Mouse (Mus musculus) urinary bladder, postnatal 4 days (tissue): ENCODE measurements around the gene Ebf4.
"Not testable (repeated sequence)": the region's sequence is repeated elsewhere in the genome, so short reads cannot be mapped to it uniquely, and the experiment has no call there.

Experiments
- DNase-seq, 2 experiments: peaks; one replicate each; pipeline ENCODE4 v3.0.0; 2021 to 2022; ENCODE audit warnings: low spot score in 2 of 2

Gene Ebf4

GRCm38 (mm10) chr2:130295331-130296133 lies 563 bp downstream of the Ebf4 start:
- peak in 1 of 2 experiments; percentile 38 for DNase-seq

DNA sequence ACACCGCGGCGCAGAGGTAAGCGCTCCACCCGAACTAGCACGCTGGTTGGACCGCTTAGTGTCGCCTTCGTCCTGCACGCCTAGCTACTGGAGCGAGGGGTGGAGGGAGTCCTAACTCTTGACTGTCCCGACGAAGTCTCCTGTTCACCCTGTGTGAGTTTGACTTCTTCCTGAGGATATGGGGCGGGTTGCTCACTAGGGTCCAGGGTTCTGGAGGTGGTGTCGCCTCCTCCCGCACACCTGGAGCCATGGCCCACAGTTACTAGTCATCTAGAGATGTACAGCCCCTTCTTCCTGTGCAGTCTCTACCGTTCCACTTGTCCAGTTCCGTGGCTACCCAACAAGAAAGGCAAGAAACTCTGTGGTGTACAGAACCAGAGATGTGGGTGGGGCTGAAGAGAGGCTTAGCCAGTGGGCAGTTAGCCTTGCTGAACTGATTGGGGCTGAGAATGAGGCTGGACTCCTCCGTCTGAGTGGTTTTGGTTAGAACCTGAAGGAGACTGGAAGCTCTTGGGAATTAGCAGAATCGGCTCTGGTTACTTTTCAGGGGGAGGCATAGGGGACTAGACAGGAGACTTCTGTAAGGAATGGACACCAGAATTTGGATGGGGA lies 1.3 kb downstream of the Ebf4 start:
- no peak for DNase-seq

DNA sequence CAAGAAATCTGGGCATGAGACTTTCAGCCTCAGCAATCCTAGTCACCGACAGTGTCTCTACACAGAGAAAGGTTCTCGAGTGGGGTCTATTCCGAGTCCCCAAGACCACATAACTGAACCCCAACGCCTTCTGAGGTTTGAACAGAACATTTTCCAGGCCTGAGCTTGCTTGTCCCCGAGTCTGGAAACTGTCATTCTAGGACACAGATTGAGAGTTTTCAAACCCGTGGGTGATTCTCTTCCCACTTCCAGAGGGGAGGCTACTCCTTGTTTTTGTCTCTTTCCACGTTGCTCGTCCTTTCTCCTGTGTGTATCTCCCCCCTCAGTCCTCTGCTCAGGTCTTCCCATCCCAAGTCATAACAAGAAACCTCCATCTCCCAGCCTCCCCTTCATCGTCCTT lies 2.6 kb downstream of the Ebf4 start:
- DNase-seq, result no peak

GRCm38 (mm10) chr2:130303014-130303413 lies 8.0 kb downstream of the Ebf4 start:
- no peak for DNase-seq

DNA sequence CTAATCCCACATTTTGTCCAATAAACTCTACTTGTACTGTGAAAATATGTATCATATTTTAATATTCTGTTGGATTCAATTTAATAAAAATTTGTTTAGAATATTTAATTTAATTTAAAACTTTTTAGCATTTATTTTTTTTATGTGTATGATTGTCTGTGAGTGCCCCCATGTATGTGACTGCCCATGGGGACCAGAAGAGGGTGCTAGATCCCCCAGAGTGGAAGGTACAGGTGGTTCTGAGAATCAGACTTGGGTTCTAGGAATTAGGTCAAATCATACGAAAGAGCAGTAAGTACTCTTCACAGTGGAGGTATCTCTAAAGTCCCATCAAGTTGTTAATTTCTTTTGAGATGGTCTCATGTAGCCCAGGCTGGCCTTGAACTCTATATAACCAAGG lies 32.1 kb downstream of the Ebf4 start:
- DNase-seq, result no peak

DNA sequence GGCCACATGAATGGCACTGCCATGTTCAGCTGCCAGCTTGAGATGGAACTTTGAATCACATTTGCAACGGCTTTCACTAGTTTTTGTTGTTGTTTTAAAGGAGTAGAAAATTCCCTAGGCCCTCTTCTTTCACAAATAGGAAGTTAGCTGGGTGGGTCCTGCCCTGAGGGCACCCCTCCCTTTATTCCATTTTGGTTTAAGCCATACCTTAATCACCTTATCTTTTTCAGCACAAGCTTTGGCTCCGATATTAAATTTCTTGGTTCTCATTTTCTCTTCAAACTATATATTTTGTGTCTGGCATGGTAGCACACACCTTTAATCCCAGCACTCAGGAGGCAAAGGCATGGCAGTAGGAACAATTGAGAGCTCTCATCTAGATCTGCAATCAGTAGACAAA lies 34.5 kb downstream of the Ebf4 start:
- no peak for DNase-seq

- no peak for DNase-seq
These were observed 40.1 kb downstream of the Ebf4 start for GRCm38 (mm10) chr2:130335112-130335511.

GRCm38 (mm10) chr2:130340464-130341219 lies 45.7 kb downstream of the Ebf4 start:
- no peak for DNase-seq

- DNase-seq, result no peak
These were observed 46.2 kb downstream of the Ebf4 start for GRCm38 (mm10) chr2:130341220-130341580.

DNA sequence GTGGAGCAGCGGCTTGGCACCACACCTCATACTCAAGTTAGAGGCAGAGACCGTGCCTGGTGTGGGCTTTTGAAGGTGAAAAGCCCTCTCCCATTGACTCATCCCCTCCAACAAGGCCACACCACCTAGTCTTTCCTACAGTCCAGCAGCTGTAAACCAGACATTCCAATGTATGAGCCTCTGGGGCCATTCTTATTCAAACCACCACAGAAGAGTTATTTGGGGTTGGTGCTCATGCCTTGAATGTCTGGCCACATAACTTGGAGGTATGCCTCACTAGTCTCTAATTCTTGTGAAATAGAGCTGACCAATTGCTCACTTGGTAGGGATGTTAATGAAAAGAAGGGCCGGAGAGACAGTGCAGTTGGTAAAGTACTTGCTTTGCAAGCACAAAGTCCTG lies 55.4 kb downstream of the Ebf4 start:
- no peak for DNase-seq

- DNase-seq, result no peak
These were observed 56.9 kb downstream of the Ebf4 start for GRCm38 (mm10) chr2:130351758-130352339.

GRCm38 (mm10) chr2:130353411-130353810 lies 58.4 kb downstream of the Ebf4 start:
- no peak for DNase-seq

- DNase-seq, result no peak
These were observed 58.9 kb downstream of the Ebf4 start for GRCm38 (mm10) chr2:130353889-130354288.

DNA sequence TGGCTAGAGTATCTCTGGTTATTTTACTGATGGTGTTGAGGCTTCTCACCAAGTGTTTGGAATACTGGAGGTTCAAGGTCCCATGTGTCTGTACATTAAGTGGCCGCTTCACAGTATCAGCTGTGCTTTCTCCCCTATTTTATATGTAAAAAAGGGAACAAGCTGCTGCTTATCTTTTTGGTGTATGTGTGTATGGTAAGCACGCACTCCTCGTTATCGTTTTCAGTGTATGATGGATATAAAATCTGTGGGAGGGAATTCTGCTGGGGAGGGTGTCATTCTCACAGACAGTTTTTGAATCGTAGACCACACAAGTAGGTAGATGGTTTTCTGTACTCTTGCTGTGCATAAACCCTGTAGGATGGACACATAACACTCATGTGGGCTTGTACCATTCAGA lies 62.6 kb downstream of the Ebf4 start:
- DNase-seq, result no peak

DNA sequence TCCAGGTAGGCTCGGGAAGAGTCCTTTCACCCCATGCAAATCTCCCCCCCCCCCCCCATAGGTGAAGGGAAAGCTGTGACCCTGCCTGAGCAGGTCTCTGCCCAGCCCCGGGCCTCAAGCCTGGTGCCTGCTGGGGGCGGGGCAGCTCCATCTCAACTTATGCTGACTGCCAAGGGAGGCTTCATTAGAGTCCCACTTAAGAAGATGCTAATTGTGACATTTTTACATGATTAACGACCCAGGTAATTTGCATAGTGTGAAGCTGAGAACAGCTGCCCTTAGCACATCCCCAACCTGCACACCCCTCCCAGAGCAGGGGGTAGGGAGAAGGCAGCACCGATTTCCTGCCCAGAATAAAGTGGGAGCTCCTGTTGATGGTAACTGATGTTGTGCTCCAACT lies 63.9 kb downstream of the Ebf4 start:
- no peak for DNase-seq

DNA sequence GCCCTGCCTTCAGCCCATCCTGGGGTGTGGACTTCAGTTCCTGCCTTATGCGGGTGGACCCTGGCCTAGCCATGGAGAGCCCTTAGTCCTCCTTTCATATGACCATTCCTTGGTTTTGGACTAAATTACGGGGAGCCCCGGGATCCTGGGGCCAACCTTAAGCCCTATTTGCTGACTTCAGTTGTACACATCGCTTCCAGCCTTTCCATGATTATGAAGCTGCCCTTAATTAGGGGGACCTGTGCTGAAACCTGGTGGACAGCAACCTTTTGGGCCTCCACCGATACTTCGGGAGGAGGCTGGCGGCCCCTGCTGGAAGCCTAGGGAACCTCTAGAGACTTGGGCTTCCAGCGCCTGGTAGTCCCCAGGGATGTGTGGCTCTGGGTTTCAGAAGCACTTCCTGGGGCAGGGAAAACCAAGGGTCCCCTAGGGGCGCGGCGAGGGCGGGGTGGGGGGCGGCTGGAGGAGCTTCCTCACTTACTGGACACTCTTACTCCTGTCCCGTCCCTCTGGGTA lies 67.6 kb downstream of the Ebf4 start:
- DNase-seq, result peak; percentile 26 to 69

DNA sequence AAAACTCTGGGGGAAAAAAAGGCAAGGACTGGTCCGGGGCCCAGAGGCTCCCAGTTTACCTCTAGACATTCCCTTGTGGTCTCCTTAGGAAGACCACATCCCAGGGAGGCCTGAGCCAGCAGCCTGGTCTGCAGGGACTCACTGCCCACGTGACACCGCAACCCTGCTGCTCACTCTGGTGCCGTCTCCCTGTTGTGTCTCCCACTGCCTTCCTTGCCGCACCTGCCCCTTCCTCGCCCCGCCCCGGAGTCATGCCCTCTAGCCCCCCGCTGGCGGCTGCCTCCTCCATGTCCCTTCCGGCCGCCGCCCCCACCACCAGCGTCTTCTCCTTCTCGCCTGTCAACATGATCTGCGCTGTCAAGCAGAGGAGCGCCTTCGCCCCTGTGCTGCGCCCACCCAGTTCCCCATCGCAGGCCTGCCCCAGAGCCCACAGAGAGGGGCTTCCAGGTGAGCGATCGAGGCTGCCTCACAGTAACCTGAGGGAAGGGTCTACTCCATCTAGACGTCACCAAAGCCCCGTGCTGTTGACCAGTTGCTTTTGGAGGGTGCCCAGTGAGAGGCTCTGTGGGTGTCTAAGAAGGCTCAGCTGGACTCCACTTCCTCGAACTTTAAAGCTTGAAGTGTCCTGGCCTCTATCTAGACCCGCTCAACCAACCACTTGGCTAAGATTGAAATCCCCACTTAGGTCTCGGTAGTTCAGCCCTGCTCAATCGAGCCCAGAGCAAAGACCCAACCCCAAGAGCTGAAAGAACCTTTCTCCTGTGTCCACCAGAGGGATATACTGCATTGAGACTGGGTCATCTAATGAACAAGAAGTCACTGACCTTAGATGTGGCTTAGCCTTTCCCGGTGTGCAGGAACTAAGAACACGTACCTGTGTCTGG lies 70.5 kb downstream of the Ebf4 start:
- DNase-seq, result no peak

GRCm38 (mm10) chr2:130367386-130367785 lies 72.4 kb downstream of the Ebf4 start:
- no peak for DNase-seq

DNA sequence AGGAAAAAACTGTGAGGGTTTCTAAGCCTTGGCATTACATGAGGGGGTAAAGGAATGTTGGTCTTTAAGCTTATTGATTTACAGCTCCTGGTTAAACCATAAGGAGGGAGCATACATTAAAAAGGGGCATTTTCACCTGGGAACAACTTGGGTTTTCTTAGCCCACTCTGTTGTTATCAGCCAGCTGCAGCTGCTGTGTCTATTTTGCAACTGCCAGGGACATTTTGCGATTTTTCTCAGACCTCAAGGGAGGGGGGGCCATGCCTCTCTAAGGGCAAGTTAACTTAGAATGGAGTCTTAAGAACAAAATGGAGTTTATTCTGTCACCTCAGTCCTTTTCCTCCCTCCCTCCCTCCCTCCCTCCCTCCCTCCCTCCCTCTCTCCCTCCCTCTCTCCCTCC lies 78.1 kb downstream of the Ebf4 start:
- DNase-seq, result not testable (repeated sequence)

- no peak for DNase-seq
These were observed 80.0 kb downstream of the Ebf4 start for GRCm38 (mm10) chr2:130374951-130375350.

DNA sequence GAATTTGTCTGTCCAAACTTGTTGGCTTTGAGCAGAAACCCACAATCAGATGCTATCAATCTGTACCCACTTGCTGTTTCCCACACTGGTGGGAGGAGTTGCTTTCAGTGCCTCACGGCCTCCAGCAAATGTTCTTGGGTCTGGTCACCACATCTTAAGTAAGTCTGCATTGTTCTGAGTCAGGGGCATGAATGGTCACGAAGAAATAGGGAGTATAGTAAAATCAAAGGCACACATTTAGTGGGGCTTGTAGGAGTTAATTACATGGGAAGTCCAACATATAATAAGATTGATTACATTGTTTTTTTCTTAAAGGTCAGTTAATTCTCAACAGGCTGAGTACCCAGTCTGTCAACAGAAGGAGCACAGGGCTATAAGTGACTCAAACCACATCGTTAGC lies 88.2 kb downstream of the Ebf4 start:
- DNase-seq, result no peak
